13 mouse cellular contexts compared by ENCODE assay signal in the genomic region with DNA sequence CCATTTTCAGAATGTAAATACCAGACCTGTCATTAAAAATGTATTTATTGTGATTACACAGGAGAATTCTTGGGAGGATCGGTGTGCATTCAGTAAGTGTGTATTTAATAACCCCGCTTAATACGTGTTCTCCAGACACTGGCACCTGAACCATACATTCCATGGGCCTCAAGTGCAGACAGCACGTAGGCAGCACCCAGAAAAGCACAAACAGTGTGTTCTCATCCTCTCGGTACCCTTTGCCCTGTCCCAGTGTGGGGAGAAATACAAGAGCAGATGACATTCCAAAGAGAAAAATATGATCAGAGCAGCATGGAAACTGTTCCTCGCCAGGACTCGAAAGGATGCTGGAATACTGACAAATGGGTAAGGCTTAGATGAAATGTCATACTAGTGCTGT. TPM values are rescaled to one million over a fixed set of nuclear protein-coding genes. Genes with fewer than 3 reads are reported as not detected.
DNase-seq lines count a peak whose midpoint lies in the region; ATAC-seq and TF ChIP-seq lines count a peak whose summit lies in the region.
"Had no signal": no experiment of that assay in that cellular context is flagged by ENCODE, and none has a peak within 500 bp of the region (broad histone marks: within the 10 kb centered on the region; RNA-seq: fewer than 3 reads in every experiment).

No protein-coding gene starts in this region.

- H3K36me3 ChIP-seq in forebrain, embryonic 15.5 days, result no peaks in the 10 kb centered on the region
- H3K36me3 ChIP-seq in forebrain, embryonic 11.5 days (ENCODE audit: control insufficient read depth, insufficient read depth, low read length), result no peaks in the 10 kb centered on the region
- H3K36me3 ChIP-seq in kidney, embryonic 16.5 days (ENCODE audit: insufficient read depth, low read length), result no peaks in the 10 kb centered on the region
- no peaks in the 10 kb centered on the region for H3K36me3 ChIP-seq in intestine, embryonic 15.5 days
- no peaks in the 10 kb centered on the region for H3K36me3 ChIP-seq in midbrain, postnatal 0 days (ENCODE audit: insufficient read depth, low read length)
- H3K36me3 ChIP-seq: heart, embryonic 10.5 days had no signal

- H3K9me3 ChIP-seq in forebrain, embryonic 15.5 days, result no peaks in the 10 kb centered on the region
- H3K9me3 ChIP-seq in forebrain, embryonic 11.5 days (ENCODE audit: control insufficient read depth, low read length), result no peaks in the 10 kb centered on the region
- no peaks in the 10 kb centered on the region for H3K9me3 ChIP-seq in kidney, embryonic 16.5 days (ENCODE audit: low read length)
- no peaks in the 10 kb centered on the region for H3K9me3 ChIP-seq in intestine, embryonic 15.5 days
- no peaks in the 10 kb centered on the region for H3K9me3 ChIP-seq in midbrain, postnatal 0 days (ENCODE audit: low read length)
- H3K9me3 ChIP-seq: heart, embryonic 10.5 days had no signal

- H3K4me1 ChIP-seq in forebrain, embryonic 15.5 days, result peaks cover 30% of the 10 kb centered on the region
- peaks cover 18% of the 10 kb centered on the region for H3K4me1 ChIP-seq in forebrain, embryonic 11.5 days (replicated peaks; ENCODE audit: control insufficient read depth, insufficient read depth, low read length)
- H3K4me1 ChIP-seq in kidney, embryonic 16.5 days (ENCODE audit: insufficient read depth, low read length), result peaks cover 9% of the 10 kb centered on the region
- H3K4me1 ChIP-seq in intestine, embryonic 15.5 days (replicated peaks), result peaks cover 18% of the 10 kb centered on the region
- H3K4me1 ChIP-seq in midbrain, postnatal 0 days (ENCODE audit: insufficient read depth, low read length), result peaks cover 26% of the 10 kb centered on the region

- H3K9ac ChIP-seq in forebrain, embryonic 15.5 days (replicated peaks), result no peak overlapping the region
- no peak overlapping the region for H3K9ac ChIP-seq in forebrain, embryonic 11.5 days (ENCODE audit: low read length)
- no peak overlapping the region for H3K9ac ChIP-seq in kidney, embryonic 16.5 days (replicated peaks; ENCODE audit: low read length)
- H3K9ac ChIP-seq in intestine, embryonic 15.5 days, result no peak overlapping the region
- H3K9ac ChIP-seq in midbrain, postnatal 0 days (replicated peaks; ENCODE audit: low read length, poor library complexity, severe bottlenecking), result 0 out of 2 replicates have a peak overlapping the region, but pooled peaks have one; percentile 8

- H3K27ac ChIP-seq in forebrain, embryonic 15.5 days (replicated peaks), result 0 out of 2 replicates have a peak overlapping the region, but pooled peaks have one; percentile 23
- H3K27ac ChIP-seq in forebrain, embryonic 11.5 days (ENCODE audit: low read depth, low read length), result no peak overlapping the region
- H3K27ac ChIP-seq in kidney, embryonic 16.5 days (ENCODE audit: low read length), result peak overlapping the region; percentile 53
- peak overlapping the region; percentile 61 for H3K27ac ChIP-seq in intestine, embryonic 15.5 days
- H3K27ac ChIP-seq in midbrain, postnatal 0 days (ENCODE audit: low read depth, low read length), result peak overlapping the region; percentile 43
- H3K27ac ChIP-seq: heart, embryonic 10.5 days had no signal

- ATAC-seq in forebrain, embryonic 15.5 days (replicated peaks), result no peak
- no peak for ATAC-seq in forebrain, embryonic 11.5 days (replicated peaks; ENCODE audit: low FRiP score)
- no peak for ATAC-seq in kidney, embryonic 16.5 days (ENCODE audit: low FRiP score, low TSS enrichment)
- no peak for ATAC-seq in intestine, embryonic 15.5 days
- no peak for ATAC-seq in midbrain, postnatal 0 days (ENCODE audit: low FRiP score)

- 73% methylated on average over 7 of the region's 7 CpGs for WGBS in forebrain, embryonic 15.5 days
- 81% methylated on average over 7 of the region's 7 CpGs for WGBS in forebrain, embryonic 11.5 days
- WGBS in kidney, embryonic 16.5 days, result 72% methylated on average over 7 of the region's 7 CpGs
- 48% methylated on average over 7 of the region's 7 CpGs for WGBS in intestine, embryonic 15.5 days
- WGBS in midbrain, postnatal 0 days, result 51% methylated on average over 7 of the region's 7 CpGs

- no peak for DNase-seq in forebrain, embryonic 11.5 days (ENCODE audit: low spot score)
- DNase-seq in kidney, postnatal 14 days, result no peak
- DNase-seq in midbrain, postnatal 0 days (ENCODE audit: low spot score), result no peak
- no peak for DNase-seq in B cell, adult 2 months
- no peak for DNase-seq in heart, adult 8-10 months (ENCODE audit: low spot score)
- DNase-seq: cerebellum, adult 9-11 months; liver had no signal

- no peaks in the 10 kb centered on the region for H3K27me3 ChIP-seq in forebrain, embryonic 15.5 days
- no peaks in the 10 kb centered on the region for H3K27me3 ChIP-seq in forebrain, embryonic 11.5 days (ENCODE audit: control insufficient read depth, insufficient read depth, low read length)
- H3K27me3 ChIP-seq in kidney, embryonic 16.5 days (ENCODE audit: insufficient read depth, low read length), result no peaks in the 10 kb centered on the region
- H3K27me3 ChIP-seq in intestine, embryonic 15.5 days (replicated peaks), result no peaks in the 10 kb centered on the region
- H3K27me3 ChIP-seq in midbrain, postnatal 0 days (ENCODE audit: insufficient read depth, low read length), result no peaks in the 10 kb centered on the region

- no peak for TF ChIP-seq CTCF in midbrain, postnatal 0 days (IDR thresholded peaks at IDR 0.05)

- no peak overlapping the region for H3K4me2 ChIP-seq in forebrain, embryonic 15.5 days (replicated peaks)
- H3K4me2 ChIP-seq in forebrain, embryonic 11.5 days (ENCODE audit: low read depth, low read length, severe bottlenecking), result no peak overlapping the region
- no peak overlapping the region for H3K4me2 ChIP-seq in kidney, embryonic 16.5 days (replicated peaks; ENCODE audit: low read depth, low read length)
- H3K4me2 ChIP-seq in intestine, embryonic 15.5 days (replicated peaks), result no peak overlapping the region
- no peak overlapping the region for H3K4me2 ChIP-seq in midbrain, postnatal 0 days (ENCODE audit: low read depth, low read length, poor library complexity, severe bottlenecking)

- H3K4me3 ChIP-seq in forebrain, embryonic 15.5 days, result no peak overlapping the region
- H3K4me3 ChIP-seq in forebrain, embryonic 11.5 days (ENCODE audit: low read depth, low read length), result no peak overlapping the region
- no peak overlapping the region for H3K4me3 ChIP-seq in kidney, embryonic 16.5 days (ENCODE audit: low read length)
- no peak overlapping the region for H3K4me3 ChIP-seq in intestine, embryonic 15.5 days (replicated peaks)
- no peak overlapping the region for H3K4me3 ChIP-seq in midbrain, postnatal 0 days (ENCODE audit: low read depth, low read length)
- H3K4me3 ChIP-seq: heart, embryonic 10.5 days had no signal

RNA-seq across cellular contexts. Expression of gene Psapl1, which starts 22.0 kb away (rescaled TPM):
- 0.06 TPM in 1 of 2 replicates, not detected in the other for polyA plus RNA-seq in forebrain, embryonic 15.5 days (2015; fragmentation: Nextera tagmentation; extraction: Ambion mirVana)
- 0.09 TPM in 1 of 2 replicates, not detected in the other for polyA plus RNA-seq in forebrain, embryonic 11.5 days (2014; fragmentation: Nextera tagmentation; extraction: Ambion mirVana)
- 0.26 and 0.42 TPM in 2 replicates for polyA plus RNA-seq in kidney, embryonic 16.5 days (2015; fragmentation: Nextera tagmentation; extraction: Ambion mirVana)
- polyA plus RNA-seq in intestine, embryonic 15.5 days (2015; fragmentation: Nextera tagmentation; extraction: Ambion mirVana), result 0.05 and 0.06 TPM in 2 replicates
- total RNA-seq in midbrain, postnatal 0 days (2014; rRNA removed), result 0.55 TPM in 1 of 2 replicates, not detected in the other
- not detected in 2 replicates for polyA plus RNA-seq in midbrain, postnatal 0 days (2015; fragmentation: Nextera tagmentation; extraction: Ambion mirVana)
- not detected for total RNA-seq in heart, adult 8-10 months (2022)
- total RNA-seq: layer of hippocampus, adult 8-10 months; megakaryocyte-erythroid progenitor cell, adult 5-6 weeks had no signal
